ENCODE assay signal across 13 mouse cellular contexts in genomic region chr7:63933905-63934304, GRCm38 (mm10). TPM values are rescaled to one million over a fixed set of nuclear protein-coding genes. Genes with fewer than 3 reads are reported as not detected.
A peak's percentile ranks its signal among the peaks of the same experiment; 100 is the strongest.
DNase-seq lines count a peak whose midpoint lies in the region; ATAC-seq and TF ChIP-seq lines count a peak whose summit lies in the region.
"Had no signal": no experiment of that assay in that cellular context is flagged by ENCODE, and none has a peak within 500 bp of the region (broad histone marks: within the 10 kb centered on the region; RNA-seq: fewer than 3 reads in every experiment).

No protein-coding gene starts in this region.

- no peak overlapping the region for H3K9ac ChIP-seq in heart, embryonic 11.5 days (ENCODE audit: low read depth, low read length)
- H3K9ac ChIP-seq in liver, postnatal 0 days (replicated peaks): peak overlapping the region; percentile 0; the same call in 1 of the 2 replicates
- H3K9ac ChIP-seq in intestine, embryonic 16.5 days (ENCODE audit: low read depth, low read length): no peak overlapping the region
- H3K9ac ChIP-seq: embryonic facial prominence, embryonic 15.5 days; kidney, embryonic 15.5 days; neural tube, embryonic 12.5 days had no signal

- no peaks in the 10 kb centered on the region for H3K9me3 ChIP-seq in heart, embryonic 11.5 days (replicated peaks; ENCODE audit: control insufficient read depth, low read length)
- no peaks in the 10 kb centered on the region for H3K9me3 ChIP-seq in G1E (replicated peaks)
- no peaks in the 10 kb centered on the region for H3K9me3 ChIP-seq in liver, postnatal 0 days (ENCODE audit: low read length)
- H3K9me3 ChIP-seq in intestine, embryonic 16.5 days (ENCODE audit: control insufficient read depth, low read length): no peaks in the 10 kb centered on the region
- H3K9me3 ChIP-seq: embryonic facial prominence, embryonic 15.5 days; kidney, embryonic 15.5 days; midbrain, embryonic 10.5 days; neural tube, embryonic 12.5 days had no signal

- intact Hi-C loops in heart, postnatal 25 days (cut with DNase I): loop anchor here (2.0 kb wide), 1 partner anchor 15 kb away; no protein-coding TSS in a partner anchor

- peak; percentile 76 for TF ChIP-seq EP300 in liver, postnatal 0 days (IDR thresholded peaks at IDR 0.05; ENCODE audit: low read depth)

- WGBS in heart, embryonic 11.5 days (ENCODE audit: insufficient replicate concordance): 74% methylated on average over 6 of the region's 6 CpGs
- 42% methylated on average over 6 of the region's 6 CpGs for WGBS in liver, postnatal 0 days (ENCODE audit: insufficient replicate concordance)
- WGBS in intestine, embryonic 16.5 days: 85% methylated on average over 6 of the region's 6 CpGs

- H3K36me3 ChIP-seq in heart, embryonic 11.5 days (ENCODE audit: control insufficient read depth, insufficient read depth, low read length): no peaks in the 10 kb centered on the region
- H3K36me3 ChIP-seq in G1E (replicated peaks): peaks cover 35% of the 10 kb centered on the region
- no peaks in the 10 kb centered on the region; the same call in 1 of the 2 replicates for H3K36me3 ChIP-seq in liver, postnatal 0 days (replicated peaks; ENCODE audit: insufficient read depth, low read length)
- H3K36me3 ChIP-seq in intestine, embryonic 16.5 days (ENCODE audit: control insufficient read depth, insufficient read depth, low read length): no peaks in the 10 kb centered on the region
- H3K36me3 ChIP-seq: embryonic facial prominence, embryonic 15.5 days; kidney, embryonic 15.5 days; neural tube, embryonic 12.5 days had no signal

- ATAC-seq in heart, embryonic 11.5 days (replicated peaks; ENCODE audit: insufficient number of reproducible peaks, low FRiP score, low TSS enrichment): no peak
- peak; percentile 62 for ATAC-seq in G1E (ENCODE audit: extremely low read depth, insufficient number of reproducible peaks, low FRiP score, poor library complexity, severe bottlenecking)
- no peak for ATAC-seq in liver, postnatal 0 days
- no peak for ATAC-seq in intestine, embryonic 16.5 days

- H3K4me1 ChIP-seq in heart, embryonic 11.5 days (ENCODE audit: control insufficient read depth, insufficient read depth, low read length): peaks cover 25% of the 10 kb centered on the region
- peaks cover 74% of the 10 kb centered on the region for H3K4me1 ChIP-seq in G1E (ENCODE audit: insufficient read depth, low read depth, low read length)
- peaks cover 54% of the 10 kb centered on the region for H3K4me1 ChIP-seq in liver, postnatal 0 days (ENCODE audit: insufficient read depth)
- peaks cover 11% of the 10 kb centered on the region; the same call in 1 of the 2 replicates for H3K4me1 ChIP-seq in intestine, embryonic 16.5 days (ENCODE audit: control insufficient read depth, insufficient read depth, low read length)

- H3K27ac ChIP-seq in heart, embryonic 11.5 days (ENCODE audit: low read depth, low read length): peak overlapping the region; percentile 32; the same call in 1 of the 2 replicates
- peak overlapping the region; percentile 78 for H3K27ac ChIP-seq in liver, postnatal 0 days (ENCODE audit: low read depth)
- H3K27ac ChIP-seq in intestine, embryonic 16.5 days (ENCODE audit: low read length): no peak overlapping the region
- H3K27ac ChIP-seq: embryonic facial prominence, embryonic 15.5 days; kidney, embryonic 15.5 days; midbrain, embryonic 10.5 days; neural tube, embryonic 12.5 days had no signal

- DNase-seq in heart, postnatal 25 days (ENCODE audit: low spot score): no peak
- DNase-seq in G1E (ENCODE audit: low spot score): peak; percentile 62
- peak; percentile 62 for DNase-seq in c-Kit-positive CD71-positive TER-119-negative erythroid progenitor cells, embryonic 14.5 days (ENCODE audit: low read depth)
- DNase-seq in liver, postnatal 0 days: no peak
- DNase-seq in right cerebral cortex, postnatal 4 days: no peak
- DNase-seq: layer of hippocampus, postnatal 36 days had no signal

- no peaks in the 10 kb centered on the region for H3K27me3 ChIP-seq in heart, embryonic 11.5 days (ENCODE audit: control insufficient read depth, insufficient read depth, low read length)
- H3K27me3 ChIP-seq in G1E (ENCODE audit: insufficient read depth, low read length): no peaks in the 10 kb centered on the region
- no peaks in the 10 kb centered on the region for H3K27me3 ChIP-seq in liver, postnatal 0 days (ENCODE audit: insufficient read depth, low read length)
- H3K27me3 ChIP-seq in intestine, embryonic 16.5 days (replicated peaks; ENCODE audit: control insufficient read depth, insufficient read depth, low read length): no peaks in the 10 kb centered on the region
- H3K27me3 ChIP-seq: embryonic facial prominence, embryonic 15.5 days; kidney, embryonic 15.5 days; neural tube, embryonic 12.5 days had no signal

- TF ChIP-seq CTCF in G1E (IDR thresholded peaks at IDR 0.05; ENCODE audit: low read depth, low read length): no peak
- TF ChIP-seq CTCF in liver, postnatal 0 days (IDR thresholded peaks at IDR 0.05; ENCODE audit: low read depth): no peak

- H3K4me2 ChIP-seq in heart, embryonic 11.5 days: 0 out of 2 replicates have a peak overlapping the region, but pooled peaks have one; percentile 22
- peak overlapping the region; percentile 98 for H3K4me2 ChIP-seq in liver, postnatal 0 days (ENCODE audit: low read depth, low read length)
- H3K4me2 ChIP-seq in intestine, embryonic 16.5 days (ENCODE audit: low read depth, low read length): no peak overlapping the region
- H3K4me2 ChIP-seq: embryonic facial prominence, embryonic 15.5 days; kidney, embryonic 15.5 days had no signal

- no peak overlapping the region for H3K4me3 ChIP-seq in heart, embryonic 11.5 days (ENCODE audit: low read depth, low read length)
- peak overlapping the region; percentile 39; the same call in 1 of the 2 replicates for H3K4me3 ChIP-seq in G1E (ENCODE audit: low read depth, low read length)
- H3K4me3 ChIP-seq in liver, postnatal 0 days (ENCODE audit: low read depth, low read length): peak overlapping the region; percentile 18
- no peak overlapping the region for H3K4me3 ChIP-seq in intestine, embryonic 16.5 days (ENCODE audit: low read length)
- H3K4me3 ChIP-seq: embryonic facial prominence, embryonic 15.5 days; kidney, embryonic 15.5 days; midbrain, embryonic 10.5 days; neural tube, embryonic 12.5 days had no signal

RNA-seq across cellular contexts. Expression of gene Klf13, which starts 4.8 kb away (rescaled TPM):
- 16.3 and 18.8 TPM in 2 replicates for polyA plus RNA-seq in heart, embryonic 11.5 days (2014; fragmentation: Nextera tagmentation; extraction: Ambion mirVana)
- total RNA-seq in heart, postnatal 25 days (2021): 10 to 100 TPM; 43.8 to 63.8 TPM
- total RNA-seq in G1E (2014; fragmentation: Nextera tagmentation) (86.9 and 89.5 TPM in 2 replicates), G1E (2017) (14.6 and 16.3 TPM in 2 replicates)
- 57.2 and 68.1 TPM in 2 replicates for polyA plus RNA-seq in G1E (2012)
- polyA plus RNA-seq in liver, postnatal 0 days (2015; fragmentation: Nextera tagmentation; extraction: Ambion mirVana): 25.5 and 25.7 TPM in 2 replicates
- polyA plus RNA-seq in intestine, embryonic 16.5 days (2015; fragmentation: Nextera tagmentation; extraction: Ambion mirVana): 23.1 and 23.3 TPM in 2 replicates

RNA-seq across cellular contexts. Expression of gene E030018B13Rik, which starts 17.2 kb away (rescaled TPM):
- not detected in 2 replicates for polyA plus RNA-seq in heart, embryonic 11.5 days (2014; fragmentation: Nextera tagmentation; extraction: Ambion mirVana)
- not detected for total RNA-seq in heart, postnatal 25 days (2021)
- not detected in 2 replicates for total RNA-seq in G1E (2014; fragmentation: Nextera tagmentation)
- not detected in 2 replicates for total RNA-seq in G1E (2017)
- polyA plus RNA-seq in G1E (2012): not detected in 2 replicates
- 0.14 TPM in 1 of 2 replicates, not detected in the other for polyA plus RNA-seq in liver, postnatal 0 days (2015; fragmentation: Nextera tagmentation; extraction: Ambion mirVana)
- not detected in 2 replicates for polyA plus RNA-seq in intestine, embryonic 16.5 days (2015; fragmentation: Nextera tagmentation; extraction: Ambion mirVana)
- total RNA-seq: layer of hippocampus, postnatal 36 days had no signal
- polyA plus RNA-seq: kidney, embryonic 15.5 days; limb, embryonic 14.5 days; midbrain, embryonic 10.5 days had no signal

Comparison
In these comparisons a context has a peak if more than half of its experiments do, and no peak if none do; other contexts are left out.
1. H3K4me3 ChIP-seq: peak in G1E (single experiment) and liver, postnatal 0 days (single experiment); none in heart, embryonic 11.5 days (single experiment) and intestine, embryonic 16.5 days (single experiment).
2. DNase-seq: peak in G1E (single experiment) and c-Kit-positive CD71-positive TER-119-negative erythroid progenitor cells, embryonic 14.5 days (single experiment); none in heart, postnatal 25 days (single experiment), liver, postnatal 0 days (single experiment) and right cerebral cortex, postnatal 4 days (single experiment).